Mouse (Mus musculus): ENCODE data around the gene Scn1b. TPM values are rescaled to one million over a fixed set of nuclear protein-coding genes. Genes with fewer than 3 reads are reported as not detected.
A peak's percentile ranks its signal among the peaks of the same experiment; 100 is the strongest.

The Scn1b gene
- total RNA-seq, 2 experiments from 2014 or later = 29.2 to 29.5 TPM

DNA sequence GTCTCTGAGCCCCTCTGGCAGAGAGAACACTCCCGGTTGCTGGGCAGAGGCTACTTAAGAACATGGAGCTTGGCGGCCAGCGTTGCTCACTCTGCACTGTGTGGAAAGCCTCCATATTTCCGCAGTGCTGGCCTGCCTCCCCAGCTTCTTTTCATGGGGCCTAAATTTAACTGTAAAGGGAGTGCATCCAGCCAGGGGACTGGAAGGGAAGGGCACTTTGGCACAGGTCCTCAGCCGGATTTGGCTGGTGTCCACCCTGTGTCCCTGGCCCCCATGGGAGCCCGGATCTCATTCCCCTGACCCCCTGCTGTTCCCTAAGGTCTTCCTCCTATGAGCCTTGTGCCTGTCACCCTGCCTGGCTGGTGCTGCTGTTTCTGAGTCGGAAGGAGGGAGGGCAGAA, 8.3 kb downstream of the Scn1b start:
- intact Hi-C loops (cut with DNase I) = no loop called here
- peak; percentile 47 to 48 for DNase-seq

DNA sequence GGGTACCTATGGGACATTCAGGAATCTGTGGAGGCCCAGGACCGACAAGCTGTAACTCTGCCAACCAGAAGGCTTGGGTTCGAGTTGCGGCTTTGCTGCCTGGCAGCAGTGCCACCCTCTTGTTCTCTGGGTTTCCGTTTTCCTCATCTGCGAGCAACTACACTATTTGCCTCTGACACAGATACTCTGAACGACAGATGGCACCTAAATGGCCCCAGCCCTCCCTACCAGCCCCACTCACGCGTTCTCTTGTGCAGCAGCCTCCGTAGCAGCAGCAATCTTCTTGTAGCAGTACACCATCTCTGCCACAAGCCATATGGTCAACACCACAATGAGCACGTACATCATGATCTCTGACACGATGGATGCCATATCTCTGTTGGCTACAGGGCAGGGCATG, 9.3 kb downstream of the Scn1b start:
- intact Hi-C loops (cut with DNase I) = no loop called here
- no peak for DNase-seq

GRCm38 (mm10) chr7:31116721-31117145, 10.1 kb downstream of the Scn1b start:
- DNase-seq = no peak
- intact Hi-C loops (cut with DNase I) = no loop called here

GRCm38 (mm10) chr7:31115587-31116043, 11.2 kb downstream of the Scn1b start:
- intact Hi-C loops (cut with DNase I) = no loop called here
- peak; percentile 70 to 75 for DNase-seq

GRCm38 (mm10) chr7:31115182-31115581, 11.6 kb downstream of the Scn1b start, which contains the start of gene Hpn:
TSS of gene Hpn (minus strand) at chr7:31115290.
- intact Hi-C loops (cut with DNase I) = no loop called here
- no peak for DNase-seq

DNA sequence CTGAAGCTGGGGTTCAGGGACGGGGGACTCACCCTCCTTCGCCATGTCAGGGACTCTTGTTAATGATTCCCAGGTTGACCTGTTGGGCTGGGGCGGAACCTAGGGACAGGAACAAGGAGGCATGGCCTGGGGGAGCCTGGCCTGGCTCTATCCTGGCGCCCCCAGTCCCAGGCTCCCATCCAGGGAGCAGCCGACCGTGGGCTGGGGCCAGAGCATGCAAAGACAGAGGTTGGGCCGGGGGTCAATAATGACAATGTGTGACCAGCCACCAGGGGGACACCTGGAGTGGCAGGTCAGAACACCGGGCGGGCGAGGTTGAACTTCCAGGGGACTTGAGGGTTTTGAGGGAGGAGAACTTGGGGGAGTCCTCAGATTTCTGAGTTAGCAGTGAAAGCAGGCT, 12.2 kb downstream of the Scn1b start:
- intact Hi-C loops (cut with DNase I) = no loop called here
- no peak for DNase-seq

DNA sequence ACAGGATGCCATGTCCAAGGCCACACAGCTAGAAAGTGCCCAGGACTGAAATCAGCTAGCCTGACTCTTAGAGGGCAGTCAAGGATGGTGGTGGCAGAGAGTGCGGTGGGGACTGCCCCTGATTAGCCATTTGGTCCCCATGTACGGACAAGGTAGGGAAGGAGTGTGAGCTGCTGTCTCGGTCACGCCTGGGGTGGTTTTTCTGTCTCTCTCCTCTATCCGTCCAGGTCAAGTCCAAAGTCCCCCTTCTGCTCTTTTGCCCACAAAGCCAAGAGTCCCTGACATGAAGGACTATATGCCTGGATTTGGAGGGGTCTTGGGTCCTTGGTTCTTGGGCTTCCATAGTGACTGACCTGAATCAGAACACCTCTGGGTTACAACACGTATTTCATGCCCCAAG, 13.0 kb downstream of the Scn1b start:
- intact Hi-C loops (cut with DNase I) = no loop called here
- no peak for DNase-seq

DNA sequence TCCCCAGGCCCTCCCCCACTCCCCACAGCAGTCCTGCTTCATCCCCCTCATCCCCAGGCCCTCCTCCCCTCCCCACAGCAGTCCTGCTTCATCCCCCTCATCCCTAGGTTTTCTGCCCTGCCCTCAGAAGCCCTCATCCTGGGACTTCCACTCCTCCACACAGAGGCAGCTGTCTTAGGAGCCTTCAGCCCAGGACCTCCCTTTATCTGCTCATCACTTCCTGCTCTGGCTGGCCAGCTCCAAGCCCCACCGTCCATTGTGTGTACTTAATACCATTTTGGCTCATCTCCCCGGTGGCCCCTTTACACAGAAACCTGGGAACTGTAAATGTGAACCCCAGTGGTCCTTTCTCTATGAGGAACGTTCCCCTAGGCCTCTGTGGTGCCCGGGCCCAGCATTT, 14.8 kb downstream of the Scn1b start:
- intact Hi-C loops (cut with DNase I) = no loop called here
- no peak for DNase-seq

DNA sequence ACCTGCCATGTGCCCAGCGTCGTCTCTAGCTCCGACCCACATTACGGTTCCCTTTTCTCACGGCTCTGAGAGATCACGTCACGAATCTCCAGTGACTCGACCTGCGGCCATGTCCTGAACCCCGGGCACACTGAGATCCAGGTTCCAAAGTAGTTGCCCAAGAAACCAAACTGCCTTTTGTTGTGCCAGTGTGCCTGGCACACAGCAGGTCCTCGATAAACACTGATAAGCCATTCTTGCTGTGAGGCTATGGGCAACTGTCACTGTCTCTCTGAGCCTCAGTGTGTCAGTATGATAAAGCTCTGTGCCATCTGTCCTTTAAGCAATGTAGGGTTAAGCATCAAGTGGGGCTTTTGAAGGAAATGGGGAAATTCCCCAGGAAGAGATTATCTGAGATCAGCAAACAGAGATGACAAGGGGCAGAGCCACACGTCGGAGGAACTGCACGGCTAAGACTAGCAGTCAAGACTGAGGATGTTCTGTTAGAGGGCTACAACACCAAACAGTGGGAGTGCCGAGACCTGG, 15.9 kb downstream of the Scn1b start:
- no peak for DNase-seq
- intact Hi-C loops (cut with DNase I) = no loop called here

DNA sequence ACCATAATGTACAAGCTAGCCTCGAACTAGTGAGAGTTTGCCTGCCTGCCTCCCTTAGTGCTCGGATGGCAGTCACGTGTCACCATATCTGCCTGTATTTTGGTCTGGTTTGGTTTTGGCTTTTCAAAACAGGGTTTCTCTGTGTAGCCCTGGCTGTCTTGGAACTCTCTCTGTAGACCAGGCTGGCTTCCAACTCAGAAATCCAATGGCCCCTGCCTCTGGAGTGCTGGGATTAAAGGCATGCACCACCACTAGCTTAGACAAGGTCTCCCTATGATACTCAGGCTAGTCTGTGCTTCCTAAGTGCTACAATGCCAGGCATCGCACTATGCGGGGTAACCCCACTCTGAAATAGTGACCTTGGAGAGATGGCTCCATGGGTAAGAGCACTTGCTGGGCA, 17.0 kb downstream of the Scn1b start:
- intact Hi-C loops (cut with DNase I) = no loop called here
- no peak for DNase-seq

- peak in 1 of 2 experiments; percentile 42 for DNase-seq
- intact Hi-C loops (cut with DNase I) = no loop called here
Measured at GRCm38 (mm10) chr7:31109091-31109490, 17.7 kb downstream of the Scn1b start.

DNA sequence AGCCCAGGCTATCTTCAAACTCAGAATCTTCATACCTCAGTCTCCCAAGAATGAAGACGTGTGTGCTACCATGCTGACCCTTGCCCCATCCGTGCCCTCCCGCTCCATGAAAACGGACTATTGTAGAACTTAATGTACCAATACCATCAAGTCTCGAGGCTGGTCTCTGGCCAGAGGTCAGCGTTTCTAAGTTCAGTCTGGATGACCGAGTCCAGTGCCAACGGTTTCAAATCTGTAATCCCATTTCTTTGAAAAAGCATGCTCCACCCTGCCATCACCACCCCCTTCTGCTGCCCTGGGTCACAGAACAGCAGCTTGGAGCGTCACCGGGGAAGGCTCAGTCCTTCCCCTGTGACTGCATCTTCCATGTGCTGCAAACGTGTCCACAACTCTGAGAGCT, 19.0 kb downstream of the Scn1b start:
- DNase-seq = no peak
- intact Hi-C loops (cut with DNase I) = no loop called here

GRCm38 (mm10) chr7:31106166-31106565, 20.6 kb downstream of the Scn1b start:
- intact Hi-C loops (cut with DNase I) = no loop called here
- no peak for DNase-seq

GRCm38 (mm10) chr7:31105061-31105768, 21.6 kb downstream of the Scn1b start:
- DNase-seq = peak; percentile 76 to 81

DNA sequence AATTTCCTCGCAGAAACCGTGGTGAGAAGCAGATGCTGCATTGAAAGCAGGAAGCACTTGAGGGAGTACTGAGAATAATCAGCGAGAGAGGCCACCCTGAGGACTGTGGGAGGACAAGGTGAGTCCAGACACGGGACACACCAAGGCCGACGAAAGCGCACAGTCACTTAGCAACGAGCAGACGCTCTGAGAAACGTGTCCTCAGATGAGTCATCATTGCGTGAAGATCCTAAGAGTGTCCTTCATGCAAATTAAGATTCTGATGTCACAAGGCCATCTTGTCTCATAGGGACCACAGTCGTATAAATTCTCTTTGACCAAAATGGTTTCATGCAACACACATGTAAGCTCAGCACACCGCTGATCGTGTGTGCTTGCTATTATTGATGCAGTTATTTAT, 26.0 kb downstream of the Scn1b start:
- intact Hi-C loops (cut with DNase I) = no loop called here

More at GRCm38 (mm10) chr7:31105061-31105768, 21.6 kb downstream of the Scn1b start:
- intact Hi-C loops (cut with DNase I) = loop anchor here (1.0 kb wide), 1 partner anchor 67 kb away; no protein-coding TSS in a partner anchor

DNA sequence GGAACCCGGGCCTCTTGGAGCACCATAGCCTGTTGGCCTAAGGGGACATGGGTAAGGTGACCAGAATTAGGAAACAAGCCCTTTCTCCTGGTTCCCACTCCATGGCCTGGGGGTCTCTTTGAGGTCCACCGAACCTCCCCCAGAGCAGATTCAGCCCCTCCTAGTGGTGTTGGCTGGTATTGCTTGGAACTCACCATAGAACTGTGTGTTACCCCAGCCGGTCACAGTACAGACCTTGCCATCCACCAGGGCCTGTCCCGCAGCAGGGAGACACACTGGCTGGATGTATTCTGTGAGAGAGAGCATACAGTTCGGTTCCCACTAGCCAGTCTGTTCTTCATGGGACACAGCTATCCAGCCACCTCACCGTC, 27.2 kb downstream of the Scn1b start:
- no peak for DNase-seq
- intact Hi-C loops (cut with DNase I) = loop anchor here (5.0 kb wide), 1 partner anchor 127 kb away; the partner anchor contains the start of genes Fam187b and Lsr

More for the DNA sequence above, 26.0 kb downstream of the Scn1b start:
- no peak for DNase-seq

DNA sequence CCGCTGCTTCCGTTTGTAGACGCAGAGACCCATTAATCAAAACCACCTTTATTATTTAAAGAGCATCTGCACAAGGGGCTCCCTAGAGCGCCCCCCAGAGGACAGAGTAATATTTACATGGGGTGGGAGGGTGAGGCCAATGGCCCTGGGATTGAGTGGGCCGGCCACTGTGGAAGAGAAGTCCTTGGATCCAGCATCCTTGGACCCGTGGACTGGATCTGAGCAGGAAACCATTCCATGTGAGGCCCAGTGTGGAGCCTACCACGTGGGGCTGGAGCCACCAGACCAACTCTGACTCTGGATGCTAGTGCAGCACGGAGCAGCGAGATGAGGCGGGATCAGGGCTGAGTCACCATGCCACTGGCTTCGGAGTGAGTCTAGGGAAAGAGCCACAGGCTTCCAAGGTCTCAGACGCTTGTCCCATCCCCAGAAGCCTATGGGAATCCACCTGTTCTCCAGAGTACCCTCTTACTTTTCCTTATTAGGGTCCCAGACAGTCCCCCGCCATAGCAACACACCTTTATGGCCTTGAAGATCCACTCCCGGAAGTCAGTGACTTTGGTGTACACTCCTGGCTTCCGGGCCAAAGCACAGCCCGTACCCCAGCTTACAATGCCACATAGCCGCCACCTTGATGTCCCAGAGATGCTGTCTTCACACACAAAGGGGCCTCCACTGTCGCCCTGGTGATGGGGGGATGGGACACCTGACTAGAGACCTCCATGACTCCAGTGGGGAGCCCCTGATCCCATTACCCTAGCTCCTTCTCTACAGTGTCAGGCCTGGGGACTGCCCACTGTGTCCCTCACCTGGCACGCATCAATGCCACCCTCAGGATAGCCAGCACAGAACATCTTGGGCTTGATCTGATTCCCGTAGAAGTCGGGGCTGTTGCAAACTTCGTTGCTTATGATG, 27.8 kb downstream of the Scn1b start:
- DNase-seq = no peak
- intact Hi-C loops (cut with DNase I) = loop anchor here (5.0 kb wide), 1 partner anchor 127 kb away; the partner anchor contains the start of genes Fam187b and Lsr

DNA sequence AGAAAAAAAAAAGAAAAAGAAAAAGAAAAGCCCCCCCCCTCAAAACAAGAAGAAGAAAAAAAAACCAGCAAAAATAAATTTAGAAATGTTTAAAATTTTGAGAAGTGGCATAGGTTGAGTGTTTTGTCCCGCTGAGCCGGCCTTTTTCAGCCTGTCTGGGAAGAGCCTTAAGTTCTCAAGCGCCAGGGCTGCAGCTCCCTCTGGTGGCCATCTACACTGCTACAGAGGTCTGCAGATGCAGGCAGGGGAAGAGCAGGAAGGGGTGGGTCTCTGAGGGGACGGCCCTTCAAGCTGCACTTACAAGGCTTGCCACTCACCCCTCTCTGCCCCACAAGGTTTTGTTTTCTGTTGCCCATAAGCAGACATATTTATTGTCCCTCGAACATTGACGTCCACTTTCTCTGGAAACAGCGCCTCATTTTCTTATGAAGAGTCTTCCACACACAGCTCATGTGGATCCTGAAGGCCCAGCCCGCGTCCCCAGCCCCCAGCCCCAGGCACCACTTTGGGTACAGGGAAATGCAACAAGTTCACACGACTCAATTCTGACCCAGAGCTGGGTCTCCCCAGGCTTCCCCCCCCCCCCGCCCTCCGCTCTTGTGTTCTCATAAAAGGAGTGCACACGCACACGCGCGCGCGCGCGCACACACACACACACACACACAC, 29.1 kb downstream of the Scn1b start:
- DNase-seq = peak; percentile 90 to 95
- intact Hi-C loops (cut with DNase I) = loop anchor here (1.0 to 5.0 kb wide), 3 partner anchors 19 to 125 kb away; partner anchors contain the start of genes Fam187b, Lgi4 and Lsr

DNA sequence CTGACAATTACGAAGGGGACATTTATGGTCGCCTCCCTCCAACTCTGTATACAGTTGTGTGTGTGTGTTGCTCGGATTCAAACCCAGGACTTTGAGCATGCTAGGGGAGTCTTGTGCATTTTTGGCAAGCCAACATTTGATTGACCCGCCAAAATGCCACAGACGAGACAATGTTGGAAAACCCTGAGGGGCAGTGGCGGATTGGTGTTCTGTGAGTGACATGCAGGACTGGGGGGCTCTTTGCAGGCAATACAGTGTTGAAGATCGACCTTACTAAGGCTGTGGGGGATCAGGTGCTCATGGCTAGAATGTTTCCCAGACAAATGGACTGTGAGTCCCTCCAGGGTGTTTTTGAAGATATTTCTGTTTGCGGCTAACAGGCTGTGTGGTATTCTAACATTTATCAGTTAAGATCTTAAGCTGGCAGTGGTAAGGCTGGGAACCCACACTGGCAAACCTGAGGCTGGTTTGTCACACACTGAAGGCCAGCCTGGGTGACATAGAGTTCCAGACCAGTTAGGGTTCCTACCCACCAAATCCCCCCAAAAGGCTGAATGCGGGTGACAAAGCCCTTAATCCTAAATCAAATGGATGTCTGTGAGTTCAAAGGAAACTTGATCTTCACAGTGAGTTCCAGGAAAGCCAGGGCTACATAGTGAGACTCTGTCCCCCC, 29.8 kb downstream of the Scn1b start:
- no peak for DNase-seq
- intact Hi-C loops (cut with DNase I) = loop anchor here (1.0 to 5.0 kb wide), 3 partner anchors 18 to 125 kb away; partner anchors contain the start of genes Fam187b, Lgi4 and Lsr
